Mouse (Mus musculus): ENCODE results near the gene Gabpb2. TPM values are rescaled to one million over a fixed set of nuclear protein-coding genes. Genes with fewer than 3 reads are reported as not detected.

Gene Gabpb2
- total RNA-seq, 2 experiments from 2014 or later, result 29.3 to 43.1 TPM

Other genes starting within 250 kb of the Gabpb2 start
- 21.2 and 23.5 TPM in 2 replicates for gene Pi4kb, start 243.2 kb downstream of the Gabpb2 start, total RNA-seq (2015)
- gene Pi4kb, start 243.2 kb downstream of the Gabpb2 start, total RNA-seq (2017), result 24.0 and 24.5 TPM in 2 replicates
- gene Zfp687, start 202.5 kb downstream of the Gabpb2 start, total RNA-seq (2015), result 15.8 and 21.5 TPM in 2 replicates
- gene Zfp687, start 202.5 kb downstream of the Gabpb2 start, total RNA-seq (2017), result 19.6 and 21.3 TPM in 2 replicates
- gene Psmd4, start 175.3 kb downstream of the Gabpb2 start, total RNA-seq (2015), result 91.5 and 116 TPM in 2 replicates
- gene Psmd4, start 175.3 kb downstream of the Gabpb2 start, total RNA-seq (2017), result 233 and 245 TPM in 2 replicates
- 16.3 and 21.0 TPM in 2 replicates for gene Pip5k1a, start 111.0 kb downstream of the Gabpb2 start, total RNA-seq (2015)
- 15.5 and 21.8 TPM in 2 replicates for gene Pip5k1a, start 111.0 kb downstream of the Gabpb2 start, total RNA-seq (2017)
- 40.4 and 47.6 TPM in 2 replicates for gene Vps72, start 106.9 kb downstream of the Gabpb2 start, total RNA-seq (2015)
- 97.9 and 124 TPM in 2 replicates for gene Vps72, start 106.9 kb downstream of the Gabpb2 start, total RNA-seq (2017)
- gene Tmod4, start 93.4 kb downstream of the Gabpb2 start, total RNA-seq (2015), result 1.1 and 2.6 TPM in 2 replicates
- 2.3 and 2.5 TPM in 2 replicates for gene Tmod4, start 93.4 kb downstream of the Gabpb2 start, total RNA-seq (2017)
- gene Scnm1, start 83.9 kb downstream of the Gabpb2 start, total RNA-seq (2015), result 43.4 and 45.8 TPM in 2 replicates
- 66.0 and 85.7 TPM in 2 replicates for gene Scnm1, start 83.9 kb downstream of the Gabpb2 start, total RNA-seq (2017)
- 3.1 and 3.6 TPM in 2 replicates for gene Lysmd1, start 83.8 kb downstream of the Gabpb2 start, total RNA-seq (2015)
- gene Lysmd1, start 83.8 kb downstream of the Gabpb2 start, total RNA-seq (2017), result 3.8 and 4.3 TPM in 2 replicates
- gene Tnfaip8l2, start 75.6 kb downstream of the Gabpb2 start, total RNA-seq (2015), result 17.9 and 18.7 TPM in 2 replicates
- gene Tnfaip8l2, start 75.6 kb downstream of the Gabpb2 start, total RNA-seq (2017), result 17.8 and 25.1 TPM in 2 replicates
- gene Sema6c, start 57.5 kb downstream of the Gabpb2 start, total RNA-seq (2015), result 0.05 and 0.07 TPM in 2 replicates
- gene Sema6c, start 57.5 kb downstream of the Gabpb2 start, total RNA-seq (2017), result not detected in 2 replicates
- gene Cdc42se1, start 10.8 kb upstream of the Gabpb2 start, total RNA-seq (2015), result 56.2 and 56.7 TPM in 2 replicates
- 52.5 and 60.3 TPM in 2 replicates for gene Cdc42se1, start 10.8 kb upstream of the Gabpb2 start, total RNA-seq (2017)
- gene Mllt11, start 14.3 kb upstream of the Gabpb2 start, total RNA-seq (2015), result 4.6 and 5.8 TPM in 2 replicates
- gene Mllt11, start 14.3 kb upstream of the Gabpb2 start, total RNA-seq (2017), result 4.9 and 5.5 TPM in 2 replicates
- 1.0 and 1.4 TPM in 2 replicates for gene Gm128, start 23.7 kb upstream of the Gabpb2 start, total RNA-seq (2015)
- gene Gm128, start 23.7 kb upstream of the Gabpb2 start, total RNA-seq (2017), result 0.34 and 0.46 TPM in 2 replicates
- not detected in 2 replicates for gene Bnipl, start 33.3 kb upstream of the Gabpb2 start, total RNA-seq (2015)
- not detected in 2 replicates for gene Bnipl, start 33.3 kb upstream of the Gabpb2 start, total RNA-seq (2017)
- gene Mindy1, start 63.4 kb upstream of the Gabpb2 start, total RNA-seq (2015), result 30.9 and 33.2 TPM in 2 replicates
- 22.7 and 23.6 TPM in 2 replicates for gene Mindy1, start 63.4 kb upstream of the Gabpb2 start, total RNA-seq (2017)
- gene Prune1, start 64.2 kb upstream of the Gabpb2 start, total RNA-seq (2015), result 14.8 and 15.2 TPM in 2 replicates
- 7.8 and 11.8 TPM in 2 replicates for gene Prune1, start 64.2 kb upstream of the Gabpb2 start, total RNA-seq (2017)
- gene Anxa9, start 89.3 kb upstream of the Gabpb2 start, total RNA-seq (2015), result 11.2 and 15.9 TPM in 2 replicates
- gene Anxa9, start 89.3 kb upstream of the Gabpb2 start, total RNA-seq (2017), result 5.5 and 7.0 TPM in 2 replicates
- 193 and 203 TPM in 2 replicates for gene Cers2, start 96.9 kb upstream of the Gabpb2 start, total RNA-seq (2015)
- 91.3 and 98.4 TPM in 2 replicates for gene Cers2, start 96.9 kb upstream of the Gabpb2 start, total RNA-seq (2017)
- gene Setdb1, start 139.3 kb upstream of the Gabpb2 start, total RNA-seq (2015), result 37.0 and 37.8 TPM in 2 replicates
- gene Setdb1, start 139.3 kb upstream of the Gabpb2 start, total RNA-seq (2017), result 31.5 and 34.7 TPM in 2 replicates
- not detected in 2 replicates for gene 4930558C23Rik, start 184.9 kb upstream of the Gabpb2 start, total RNA-seq (2015)
- gene 4930558C23Rik, start 184.9 kb upstream of the Gabpb2 start, total RNA-seq (2017), result not detected in 2 replicates
- gene Arnt, start 216.5 kb upstream of the Gabpb2 start, total RNA-seq (2015), result 19.3 and 23.6 TPM in 2 replicates
- 14.7 and 21.4 TPM in 2 replicates for gene Arnt, start 216.5 kb upstream of the Gabpb2 start, total RNA-seq (2017)

Measured in megakaryocyte progenitor cell, adult 5-6 weeks (primary cell).